Mouse (Mus musculus): Measurements from ENCODE around the gene Mfsd6. TPM values are rescaled to one million over a fixed set of nuclear protein-coding genes. Genes with fewer than 3 reads are reported as not detected.

The Mfsd6 gene
- polyA plus RNA-seq, 1 experiment from 2014 or later = 17.1 TPM

DNA sequence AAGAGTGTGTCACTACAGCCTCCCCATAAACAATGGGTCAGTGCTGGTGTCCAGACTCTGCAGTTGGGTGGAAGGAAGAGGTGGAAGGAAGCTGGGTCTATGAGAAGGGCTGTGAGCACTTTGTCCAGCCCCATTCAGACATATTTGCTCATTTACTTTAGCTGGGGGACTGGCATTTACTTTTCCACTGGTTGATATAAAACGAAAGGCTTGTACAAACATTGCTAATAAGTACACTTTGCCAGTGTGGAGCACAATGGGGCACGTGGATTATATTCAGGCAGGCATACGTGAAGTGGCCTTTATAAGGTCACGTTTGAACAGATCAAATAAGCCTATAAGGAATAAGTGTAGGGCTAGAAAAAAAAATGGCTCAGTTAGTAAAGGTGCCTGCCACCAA is 43.7 kb downstream of the Mfsd6 start:
- H3K9me3 ChIP-seq (ENCODE audit: control insufficient read depth, low read length) = no peaks in the 10 kb centered on the region
- H3K27me3 ChIP-seq (ENCODE audit: control insufficient read depth, insufficient read depth, low read length) = no peaks in the 10 kb centered on the region
- H3K4me2 ChIP-seq (ENCODE audit: low read depth, low read length) = no peak overlapping the region
- 90% methylated on average over 4 of the region's 4 CpGs for WGBS
- H3K27ac ChIP-seq (ENCODE audit: low read depth, low read length) = no peak overlapping the region
- no peak overlapping the region for H3K9ac ChIP-seq (replicated peaks; ENCODE audit: low read depth, low read length)
- H3K4me3 ChIP-seq (ENCODE audit: low read depth, low read length) = no peak overlapping the region
- no peaks in the 10 kb centered on the region for H3K36me3 ChIP-seq (ENCODE audit: control insufficient read depth, insufficient read depth, low read length)
- no peak for ATAC-seq (ENCODE audit: low read depth)
- no peaks in the 10 kb centered on the region for H3K4me1 ChIP-seq (ENCODE audit: control insufficient read depth, insufficient read depth, low read length)

- no peak for ATAC-seq (ENCODE audit: low read depth)
Observed at GRCm38 (mm10) chr1:52676621-52677020, 50.6 kb downstream of the Mfsd6 start.

DNA sequence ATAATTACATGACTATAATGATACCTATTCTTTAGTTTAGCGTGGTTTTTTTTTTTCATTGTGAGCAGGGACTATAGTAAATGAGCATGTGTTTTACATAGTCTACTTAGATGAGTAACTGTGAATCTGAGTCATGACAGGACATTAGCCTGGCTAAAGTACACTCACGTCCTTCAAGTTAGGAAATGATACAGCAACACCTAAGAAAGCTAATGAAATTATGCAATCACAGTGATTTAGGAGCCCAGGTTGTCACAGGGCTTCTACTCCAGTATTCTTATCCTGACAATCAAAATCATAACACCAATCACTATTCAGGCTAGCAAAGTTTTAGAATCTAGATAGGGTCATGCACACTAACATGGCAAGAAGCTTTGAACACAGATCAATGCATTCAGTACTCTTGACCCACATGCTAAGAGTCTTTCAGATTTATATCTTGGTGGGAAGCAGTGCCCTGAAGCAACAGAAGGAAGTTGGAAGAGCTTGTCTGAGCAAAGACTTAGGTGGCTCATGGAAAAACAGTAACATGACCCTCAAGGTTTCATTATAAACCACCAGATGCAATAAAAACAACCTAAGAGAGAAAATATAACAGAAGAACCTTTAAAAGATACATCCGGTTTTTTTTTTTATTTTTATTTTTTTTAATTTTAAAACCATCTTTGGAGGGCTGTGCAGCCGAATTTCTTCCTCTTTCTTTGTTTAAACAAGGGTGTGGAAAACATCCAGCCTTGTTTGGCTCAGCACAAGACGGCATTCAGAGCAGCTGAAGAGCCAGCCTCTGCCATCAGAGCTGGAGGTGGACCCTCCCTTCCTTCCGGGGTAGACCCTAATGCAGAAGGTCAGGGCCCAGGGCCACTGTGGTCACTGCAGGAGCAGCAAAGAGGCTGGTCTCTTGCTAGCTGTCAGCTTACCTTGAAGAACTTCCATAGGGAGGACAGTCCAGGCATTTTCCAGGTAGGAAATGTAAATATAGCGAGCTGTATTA is 51.4 kb downstream of the Mfsd6 start:
- H3K4me3 ChIP-seq (ENCODE audit: low read depth, low read length) = no peak overlapping the region
- no peaks in the 10 kb centered on the region for H3K27me3 ChIP-seq (ENCODE audit: control insufficient read depth, insufficient read depth, low read length)
- no peaks in the 10 kb centered on the region for H3K4me1 ChIP-seq (ENCODE audit: control insufficient read depth, insufficient read depth, low read length)
- H3K36me3 ChIP-seq (ENCODE audit: control insufficient read depth, insufficient read depth, low read length) = no peaks in the 10 kb centered on the region
- no peak for ATAC-seq (ENCODE audit: low read depth)
- H3K9ac ChIP-seq (replicated peaks; ENCODE audit: low read depth, low read length) = no peak overlapping the region
- H3K27ac ChIP-seq (ENCODE audit: low read depth, low read length) = no peak overlapping the region
- H3K9me3 ChIP-seq (ENCODE audit: control insufficient read depth, low read length) = no peaks in the 10 kb centered on the region
- 80% methylated on average over 7 of the region's 7 CpGs for WGBS
- H3K4me2 ChIP-seq (ENCODE audit: low read depth, low read length) = no peak overlapping the region

More at GRCm38 (mm10) chr1:52676621-52677020, 50.6 kb downstream of the Mfsd6 start:
- H3K27me3 ChIP-seq (ENCODE audit: control insufficient read depth, insufficient read depth, low read length) = no peaks in the 10 kb centered on the region
- no peak overlapping the region for H3K4me2 ChIP-seq (ENCODE audit: low read depth, low read length)
- no peak overlapping the region for H3K27ac ChIP-seq (ENCODE audit: low read depth, low read length)
- 60% methylated on average over 3 of the region's 3 CpGs for WGBS
- no peaks in the 10 kb centered on the region for H3K9me3 ChIP-seq (ENCODE audit: control insufficient read depth, low read length)
- H3K36me3 ChIP-seq (ENCODE audit: control insufficient read depth, insufficient read depth, low read length) = no peaks in the 10 kb centered on the region
- H3K9ac ChIP-seq (replicated peaks; ENCODE audit: low read depth, low read length) = no peak overlapping the region
- H3K4me1 ChIP-seq (ENCODE audit: control insufficient read depth, insufficient read depth, low read length) = no peaks in the 10 kb centered on the region
- no peak overlapping the region for H3K4me3 ChIP-seq (ENCODE audit: low read depth, low read length)

DNA sequence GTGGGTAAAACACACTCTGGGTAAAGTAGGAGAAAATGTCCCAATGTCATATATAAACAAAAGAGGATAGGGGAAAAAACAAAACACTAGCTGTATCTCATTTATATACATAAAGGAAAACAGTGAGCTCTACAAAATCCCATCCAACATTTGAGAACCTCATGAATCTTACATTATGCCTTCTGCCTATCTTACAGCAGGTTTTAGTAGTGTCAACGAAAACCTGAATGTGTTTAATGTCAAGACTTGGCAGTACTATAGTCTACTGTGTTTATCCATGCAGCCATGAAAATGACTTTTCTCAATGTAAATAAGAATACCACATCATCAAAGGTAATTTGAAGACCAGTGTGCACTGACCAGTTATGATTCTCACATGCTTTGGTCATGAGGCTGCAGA is 57.3 kb downstream of the Mfsd6 start:
- Histone ChIP-seq H3K9ac (replicated peaks; ENCODE audit: low read depth, low read length) (no peak overlapping the region), H3K4me3 (ENCODE audit: low read depth, low read length) (no peak overlapping the region), H3K27ac (ENCODE audit: low read depth, low read length) (no peak overlapping the region), H3K4me1 (ENCODE audit: control insufficient read depth, insufficient read depth, low read length) (no peaks in the 10 kb centered on the region), H3K36me3 (ENCODE audit: control insufficient read depth, insufficient read depth, low read length) (no peaks in the 10 kb centered on the region), H3K9me3 (ENCODE audit: control insufficient read depth, low read length) (no peaks in the 10 kb centered on the region), H3K27me3 (ENCODE audit: control insufficient read depth, insufficient read depth, low read length) (no peaks in the 10 kb centered on the region), H3K4me2 (ENCODE audit: low read depth, low read length) (no peak overlapping the region)
- WGBS = 83% methylated on average over 1 of the region's 1 CpGs
- ATAC-seq (ENCODE audit: low read depth) = no peak

DNA sequence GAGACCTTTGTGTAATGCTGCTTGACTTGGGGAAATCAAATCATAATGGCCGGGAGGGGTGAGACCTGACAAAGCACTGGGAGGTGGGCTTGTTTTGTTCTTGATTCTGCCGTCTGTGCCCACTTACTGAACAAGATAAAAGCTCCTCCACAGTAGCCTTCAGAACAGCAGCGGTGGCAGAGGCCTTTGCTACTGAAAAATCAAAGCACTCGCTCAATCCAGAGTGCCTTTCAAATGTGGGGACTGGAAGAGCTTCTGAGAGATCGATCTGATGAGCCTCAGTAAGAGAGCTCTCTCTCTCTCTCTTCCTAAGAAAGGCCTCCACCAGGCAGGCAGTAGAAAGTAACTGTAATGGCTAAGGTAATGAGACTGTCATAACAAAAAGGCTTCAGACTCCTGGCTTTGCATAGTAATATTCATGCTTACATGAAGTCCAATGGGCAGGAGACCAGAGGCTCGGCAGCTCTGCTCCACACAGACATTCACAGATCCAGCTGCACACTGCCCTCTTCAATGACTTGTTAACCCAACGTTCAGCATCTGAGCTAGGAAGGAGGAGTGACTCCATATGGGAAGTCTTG is 58.4 kb downstream of the Mfsd6 start:
- no peak for ATAC-seq (ENCODE audit: low read depth)
- Histone ChIP-seq H3K36me3 (ENCODE audit: control insufficient read depth, insufficient read depth, low read length) (no peaks in the 10 kb centered on the region), H3K4me1 (ENCODE audit: control insufficient read depth, insufficient read depth, low read length) (no peaks in the 10 kb centered on the region), H3K4me3 (ENCODE audit: low read depth, low read length) (no peak overlapping the region), H3K27ac (ENCODE audit: low read depth, low read length) (no peak overlapping the region), H3K9ac (replicated peaks; ENCODE audit: low read depth, low read length) (no peak overlapping the region), H3K4me2 (ENCODE audit: low read depth, low read length) (no peak overlapping the region), H3K27me3 (ENCODE audit: control insufficient read depth, insufficient read depth, low read length) (no peaks in the 10 kb centered on the region), H3K9me3 (ENCODE audit: control insufficient read depth, low read length) (no peaks in the 10 kb centered on the region)
- WGBS = 45% methylated on average over 7 of the region's 7 CpGs

DNA sequence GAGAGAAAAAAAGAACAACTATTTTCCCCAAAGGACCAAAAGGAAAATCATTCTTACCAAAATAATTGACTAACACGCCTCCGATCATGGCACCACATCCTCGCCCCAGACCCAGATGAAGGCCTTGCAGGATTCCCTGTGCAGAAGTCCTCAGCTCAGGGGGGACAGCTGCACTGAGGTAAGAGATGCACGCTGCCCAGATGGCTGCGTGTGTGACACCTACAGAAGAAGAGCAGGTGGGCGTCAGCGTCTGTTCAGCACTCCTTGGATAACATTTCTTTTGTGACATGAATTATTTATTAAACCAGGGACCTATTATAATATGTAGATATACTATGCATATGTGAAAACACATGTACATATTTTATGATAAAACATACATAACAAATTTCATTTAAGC is 64.0 kb downstream of the Mfsd6 start:
- Histone ChIP-seq H3K9ac (replicated peaks; ENCODE audit: low read depth, low read length) (no peak overlapping the region), H3K4me1 (ENCODE audit: control insufficient read depth, insufficient read depth, low read length) (no peaks in the 10 kb centered on the region), H3K27me3 (ENCODE audit: control insufficient read depth, insufficient read depth, low read length) (no peaks in the 10 kb centered on the region), H3K4me2 (ENCODE audit: low read depth, low read length) (no peak overlapping the region), H3K4me3 (ENCODE audit: low read depth, low read length) (no peak overlapping the region), H3K9me3 (ENCODE audit: control insufficient read depth, low read length) (no peaks in the 10 kb centered on the region), H3K36me3 (ENCODE audit: control insufficient read depth, insufficient read depth, low read length) (peaks cover 6% of the 10 kb centered on the region; the same call in 1 of the 2 replicates), H3K27ac (ENCODE audit: low read depth, low read length) (no peak overlapping the region)
- ATAC-seq (ENCODE audit: low read depth) = no peak
- WGBS = 81% methylated on average over 7 of the region's 7 CpGs

- ATAC-seq (ENCODE audit: low read depth) = no peak
- H3K4me2 ChIP-seq (ENCODE audit: low read depth, low read length) = no peak overlapping the region
- no peak overlapping the region for H3K9ac ChIP-seq (replicated peaks; ENCODE audit: low read depth, low read length)
- H3K27me3 ChIP-seq (ENCODE audit: control insufficient read depth, insufficient read depth, low read length) = no peaks in the 10 kb centered on the region
- H3K9me3 ChIP-seq (ENCODE audit: control insufficient read depth, low read length) = no peaks in the 10 kb centered on the region
- H3K4me1 ChIP-seq (ENCODE audit: control insufficient read depth, insufficient read depth, low read length) = no peaks in the 10 kb centered on the region
- H3K4me3 ChIP-seq (ENCODE audit: low read depth, low read length) = no peak overlapping the region
- H3K27ac ChIP-seq (ENCODE audit: low read depth, low read length) = no peak overlapping the region
- WGBS = 78% methylated on average over 12 of the region's 12 CpGs
- peaks cover 6% of the 10 kb centered on the region; the same call in 1 of the 2 replicates for H3K36me3 ChIP-seq (ENCODE audit: control insufficient read depth, insufficient read depth, low read length)
Observed at GRCm38 (mm10) chr1:52660765-52661164, 66.5 kb downstream of the Mfsd6 start.

- Histone ChIP-seq H3K9ac (replicated peaks; ENCODE audit: low read depth, low read length) (no peak overlapping the region), H3K27ac (ENCODE audit: low read depth, low read length) (no peak overlapping the region), H3K4me1 (ENCODE audit: control insufficient read depth, insufficient read depth, low read length) (no peaks in the 10 kb centered on the region), H3K9me3 (ENCODE audit: control insufficient read depth, low read length) (no peaks in the 10 kb centered on the region), H3K4me2 (ENCODE audit: low read depth, low read length) (no peak overlapping the region), H3K36me3 (ENCODE audit: control insufficient read depth, insufficient read depth, low read length) (peaks cover 6% of the 10 kb centered on the region; the same call in 1 of the 2 replicates), H3K27me3 (ENCODE audit: control insufficient read depth, insufficient read depth, low read length) (no peaks in the 10 kb centered on the region), H3K4me3 (ENCODE audit: low read depth, low read length) (no peak overlapping the region)
- no peak for ATAC-seq (ENCODE audit: low read depth)
- 68% methylated on average over 2 of the region's 2 CpGs for WGBS
Observed at GRCm38 (mm10) chr1:52660278-52660677, 67.0 kb downstream of the Mfsd6 start.

DNA sequence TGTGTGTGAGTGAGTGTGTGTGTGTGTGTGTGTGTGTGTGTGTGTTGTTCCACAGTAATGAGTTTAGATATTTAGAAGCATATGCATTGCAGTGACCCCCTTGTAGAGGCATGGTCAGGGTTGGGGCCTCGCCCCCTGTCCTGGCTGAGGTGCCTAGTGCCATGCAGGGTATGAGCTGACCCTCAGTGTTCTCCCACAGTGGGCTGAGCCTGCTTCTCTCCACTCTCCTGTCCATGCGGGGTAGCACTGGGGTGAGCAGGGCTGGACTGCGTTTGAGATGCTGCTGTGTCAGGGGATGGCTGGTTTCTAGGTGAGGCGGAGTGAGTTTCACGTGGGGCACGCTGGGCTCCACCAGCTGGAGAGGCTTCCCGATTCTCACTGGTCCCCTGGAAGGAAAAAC is 69.1 kb downstream of the Mfsd6 start:
- Histone ChIP-seq H3K36me3 (ENCODE audit: control insufficient read depth, insufficient read depth, low read length) (peaks cover 6% of the 10 kb centered on the region; the same call in 1 of the 2 replicates), H3K9ac (replicated peaks; ENCODE audit: low read depth, low read length) (no peak overlapping the region), H3K4me3 (ENCODE audit: low read depth, low read length) (no peak overlapping the region), H3K4me2 (ENCODE audit: low read depth, low read length) (no peak overlapping the region), H3K27me3 (ENCODE audit: control insufficient read depth, insufficient read depth, low read length) (no peaks in the 10 kb centered on the region), H3K4me1 (ENCODE audit: control insufficient read depth, insufficient read depth, low read length) (no peaks in the 10 kb centered on the region), H3K9me3 (ENCODE audit: control insufficient read depth, low read length) (no peaks in the 10 kb centered on the region), H3K27ac (ENCODE audit: low read depth, low read length) (no peak overlapping the region)
- no peak for ATAC-seq (ENCODE audit: low read depth)
- 90% methylated on average over 7 of the region's 7 CpGs for WGBS

Measured in neural tube, embryonic 14.5 days (tissue).